In genomic region chr10:115147308-115147707, GRCm38 (mm10) we compare ENCODE assay signal across 13 mouse cellular contexts. TPM values are rescaled to one million over a fixed set of nuclear protein-coding genes. Genes with fewer than 3 reads are reported as not detected.
DNase-seq lines count a peak whose midpoint lies in the region; ATAC-seq and TF ChIP-seq lines count a peak whose summit lies in the region.
"Had no signal": no experiment of that assay in that cellular context is flagged by ENCODE, and none has a peak within 500 bp of the region (broad histone marks: within the 10 kb centered on the region; RNA-seq: fewer than 3 reads in every experiment).

No protein-coding gene starts in this region.

- no peak for TF ChIP-seq POLR2A in limb, embryonic 14.5 days (IDR thresholded peaks at IDR 0.05; ENCODE audit: borderline replicate concordance, extremely low read depth, insufficient read depth, insufficient read length)
- no peak for TF ChIP-seq POLR2A in cortical plate, adult 2 months (IDR thresholded peaks at IDR 0.05; ENCODE audit: extremely low read depth, insufficient read depth, low read length)

- 60% methylated on average over 5 of the region's 5 CpGs for WGBS in limb, embryonic 14.5 days
- WGBS in limb, embryonic 10.5 days: 77% methylated on average over 5 of the region's 5 CpGs
- WGBS in midbrain, postnatal 0 days: 67% methylated on average over 5 of the region's 5 CpGs

- H3K27ac ChIP-seq in limb, embryonic 14.5 days (replicated peaks; ENCODE audit: low read depth, low read length): no peak overlapping the region
- no peak overlapping the region for H3K27ac ChIP-seq in limb, embryonic 10.5 days
- no peak overlapping the region for H3K27ac ChIP-seq in cortical plate, adult 2 months (ENCODE audit: insufficient read depth, low read length)
- no peak overlapping the region for H3K27ac ChIP-seq in midbrain, postnatal 0 days (ENCODE audit: low read depth, low read length)
- H3K27ac ChIP-seq: hindbrain, embryonic 12.5 days; limb, embryonic 15.5 days had no signal

- H3K9me3 ChIP-seq in limb, embryonic 14.5 days (ENCODE audit: control insufficient read depth, low read length): no peaks in the 10 kb centered on the region
- no peaks in the 10 kb centered on the region for H3K9me3 ChIP-seq in limb, embryonic 10.5 days (replicated peaks)
- H3K9me3 ChIP-seq in midbrain, postnatal 0 days (ENCODE audit: low read length): no peaks in the 10 kb centered on the region
- H3K9me3 ChIP-seq: hindbrain, embryonic 12.5 days; limb, embryonic 15.5 days had no signal

- no peak overlapping the region for H3K4me2 ChIP-seq in limb, embryonic 14.5 days (replicated peaks; ENCODE audit: low read depth, low read length, severe bottlenecking)
- H3K4me2 ChIP-seq in midbrain, postnatal 0 days (ENCODE audit: low read depth, low read length, poor library complexity, severe bottlenecking): no peak overlapping the region
- H3K4me2 ChIP-seq: hindbrain, embryonic 12.5 days; limb, embryonic 15.5 days had no signal

- no peak for DNase-seq in cerebellum, adult 11-12 months
- DNase-seq in limb, embryonic 14.5 days (ENCODE audit: low spot score): peak; percentile 47
- no peak for DNase-seq in limb, embryonic 10.5 days (ENCODE audit: low spot score)
- peak; percentile 70 for DNase-seq in midbrain, postnatal 0 days (ENCODE audit: low spot score)
- no peak for DNase-seq in adrenal gland, postnatal 4 days (ENCODE audit: low spot score in 2 of 2)
- no peak for DNase-seq in adrenal gland, postnatal 36 days
- DNase-seq: adrenal gland, adult 2 months; B cell, adult 2 months had no signal

- no peaks in the 10 kb centered on the region for H3K36me3 ChIP-seq in limb, embryonic 14.5 days (ENCODE audit: control insufficient read depth, insufficient read depth, low read length)
- no peaks in the 10 kb centered on the region for H3K36me3 ChIP-seq in limb, embryonic 10.5 days
- H3K36me3 ChIP-seq in midbrain, postnatal 0 days (ENCODE audit: insufficient read depth, low read length): no peaks in the 10 kb centered on the region
- H3K36me3 ChIP-seq: hindbrain, embryonic 12.5 days; limb, embryonic 15.5 days had no signal

- TF ChIP-seq CTCF in cortical plate, adult 2 months (IDR thresholded peaks at IDR 0.05; ENCODE audit: extremely low read depth, insufficient read depth, low read length): peak; percentile 29; the same call in 1 of the 2 replicates
- TF ChIP-seq CTCF in midbrain, postnatal 0 days (IDR thresholded peaks at IDR 0.05): peak; percentile 72

- no peak overlapping the region for H3K4me3 ChIP-seq in limb, embryonic 14.5 days (replicated peaks; ENCODE audit: low read length)
- no peak overlapping the region for H3K4me3 ChIP-seq in limb, embryonic 10.5 days
- H3K4me3 ChIP-seq in cortical plate, adult 2 months (ENCODE audit: insufficient read depth, low read length): no peak overlapping the region
- no peak overlapping the region for H3K4me3 ChIP-seq in midbrain, postnatal 0 days (ENCODE audit: low read depth, low read length)
- H3K4me3 ChIP-seq: hindbrain, embryonic 12.5 days; limb, embryonic 15.5 days; myocyte had no signal

- H3K27me3 ChIP-seq in limb, embryonic 14.5 days (ENCODE audit: control insufficient read depth, insufficient read depth, low read length): no peaks in the 10 kb centered on the region
- no peaks in the 10 kb centered on the region for H3K27me3 ChIP-seq in limb, embryonic 10.5 days (ENCODE audit: low read depth, poor library complexity, severe bottlenecking)
- no peaks in the 10 kb centered on the region for H3K27me3 ChIP-seq in midbrain, postnatal 0 days (ENCODE audit: insufficient read depth, low read length)
- H3K27me3 ChIP-seq: hindbrain, embryonic 12.5 days; limb, embryonic 15.5 days had no signal

- no peaks in the 10 kb centered on the region for H3K4me1 ChIP-seq in limb, embryonic 14.5 days (ENCODE audit: control insufficient read depth, insufficient read depth, low read length)
- no peaks in the 10 kb centered on the region for H3K4me1 ChIP-seq in limb, embryonic 10.5 days
- no peaks in the 10 kb centered on the region for H3K4me1 ChIP-seq in cortical plate, adult 2 months (ENCODE audit: control insufficient read depth, insufficient read depth, low read length)
- H3K4me1 ChIP-seq in midbrain, postnatal 0 days (ENCODE audit: insufficient read depth, low read length): no peaks in the 10 kb centered on the region
- H3K4me1 ChIP-seq: hindbrain, embryonic 12.5 days; limb, embryonic 15.5 days had no signal

- ATAC-seq in cerebellum, adult (ENCODE audit: insufficient number of reproducible peaks, low FRiP score, low TSS enrichment): peak; percentile 60; the same call in 1 of the 2 replicates
- no peak for ATAC-seq in limb, embryonic 14.5 days (ENCODE audit: low FRiP score, low read depth)
- ATAC-seq in midbrain, postnatal 0 days (ENCODE audit: low FRiP score): no peak

- no peak overlapping the region for H3K9ac ChIP-seq in limb, embryonic 14.5 days (ENCODE audit: low read depth, low read length, severe bottlenecking)
- no peak overlapping the region for H3K9ac ChIP-seq in midbrain, postnatal 0 days (replicated peaks; ENCODE audit: low read length, poor library complexity, severe bottlenecking)
- H3K9ac ChIP-seq: hindbrain, embryonic 12.5 days; limb, embryonic 15.5 days had no signal

RNA-seq across cellular contexts. Expression of gene Tph2, which starts 37.5 kb away (rescaled TPM):
- polyA plus RNA-seq in limb, embryonic 14.5 days (2012; rRNA removed): 0.03 TPM in 2 replicates
- 0.12 TPM in 1 of 2 replicates, not detected in the other for polyA plus RNA-seq in limb, embryonic 14.5 days (2014; fragmentation: Nextera tagmentation; extraction: Ambion mirVana)
- polyA plus RNA-seq in limb, embryonic 10.5 days (2016; fragmentation: Nextera tagmentation; extraction: Ambion mirVana): 0.18 TPM in 1 of 2 replicates, not detected in the other
- polyA plus RNA-seq in cortical plate, adult 2 months (2012; rRNA removed): 1.5 and 1.8 TPM in 2 replicates
- 9.0 and 16.7 TPM in 2 replicates for total RNA-seq in midbrain, postnatal 0 days (2014; rRNA removed)
- 7.5 and 9.1 TPM in 2 replicates for polyA plus RNA-seq in midbrain, postnatal 0 days (2015; fragmentation: Nextera tagmentation; extraction: Ambion mirVana)
- total RNA-seq in adrenal gland, postnatal 4 days (2021): under 1 TPM; 0.11 to 0.14 TPM
- under 1 TPM in 1 of 2 experiments, not detected in 1; 0.10 TPM for total RNA-seq in adrenal gland, postnatal 36 days (2021)
- total RNA-seq: adrenal gland, adult 2 months had no signal
- polyA plus RNA-seq: adrenal gland, adult 2 months had no signal

Comparison
In these comparisons a context has a peak if more than half of its experiments do, and no peak if none do; other contexts are left out.
1. DNase-seq: peak in limb, embryonic 14.5 days (single experiment) and midbrain, postnatal 0 days (single experiment); none in cerebellum, adult 11-12 months (single experiment), limb, embryonic 10.5 days (single experiment), adrenal gland, postnatal 4 days (0 of 2) and adrenal gland, postnatal 36 days (0 of 2).